Mouse (Mus musculus): ENCODE measurements around the gene Nuak1. TPM values are rescaled to one million over a fixed set of nuclear protein-coding genes. Genes with fewer than 3 reads are reported as not detected.
A peak's percentile ranks its signal among the peaks of the same experiment; 100 is the strongest.

Gene Nuak1
- total and polyA plus RNA-seq, 2 experiments from 2014 or later, result 1.7 to 36.8 TPM

DNA sequence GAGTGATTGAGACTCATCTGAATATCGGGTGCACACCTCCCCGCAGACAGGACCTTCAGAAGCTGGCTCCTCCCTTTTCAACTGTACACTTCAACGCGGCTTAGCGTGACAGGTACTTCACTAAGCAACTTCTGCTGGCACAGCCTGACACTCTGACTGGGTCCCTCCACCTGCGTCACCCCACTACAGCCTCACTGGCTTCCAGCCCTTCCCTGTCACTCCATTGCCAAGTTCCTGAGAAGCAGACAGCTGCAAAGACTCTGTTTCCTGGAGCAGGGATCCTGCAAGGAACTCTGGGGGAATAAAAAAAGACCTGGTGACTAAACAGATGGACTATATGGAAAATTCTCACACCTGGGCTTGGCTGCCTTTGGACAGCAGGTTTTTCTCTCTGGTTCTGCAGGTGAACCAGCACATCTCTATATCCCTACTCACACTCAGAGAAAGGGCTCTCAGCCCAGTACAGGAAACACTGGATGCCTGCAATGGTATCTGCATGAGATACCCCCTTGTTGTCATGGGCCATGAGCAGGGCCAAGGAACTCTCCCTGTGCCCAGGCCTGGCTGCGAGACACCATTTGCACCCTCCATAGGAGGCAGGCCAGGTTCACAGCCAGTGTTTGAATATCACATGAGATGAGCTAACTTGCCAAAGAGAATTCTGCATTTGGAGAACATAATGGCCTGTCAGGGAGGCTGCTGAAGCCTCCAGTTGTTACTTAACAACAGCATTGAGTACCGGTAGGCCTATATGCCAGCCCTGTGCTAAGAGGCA lies 44.3 kb downstream of the Nuak1 start:
- H3K4me2 ChIP-seq (ENCODE audit: low read depth, low read length), result peak overlapping the region; percentile 17; the same call in 1 of the 2 replicates
- TF ChIP-seq CTCF (IDR thresholded peaks at IDR 0.05; ENCODE audit: low read depth) (no peak), EP300 (IDR thresholded peaks at IDR 0.05; ENCODE audit: low read depth) (no peak)
- 37% methylated on average over 8 of the region's 8 CpGs for WGBS
- peak; percentile 91 for DNase-seq (ENCODE audit: low spot score)
- H3K27me3 ChIP-seq (ENCODE audit: control insufficient read depth, insufficient read depth, low read length), result no peaks in the 10 kb centered on the region
- H3K4me3 ChIP-seq (ENCODE audit: low read depth, low read length), result no peak overlapping the region
- no peak overlapping the region; the same call in 1 of the 2 replicates for H3K9ac ChIP-seq (replicated peaks; ENCODE audit: low read depth, low read length)
- H3K27ac ChIP-seq (ENCODE audit: low read depth), result peak overlapping the region; percentile 77
- H3K4me1 ChIP-seq (ENCODE audit: control insufficient read depth, insufficient read depth), result peaks cover 41% of the 10 kb centered on the region
- H3K9me3 ChIP-seq (replicated peaks; ENCODE audit: control insufficient read depth, low read length), result no peaks in the 10 kb centered on the region
- peaks cover 18% of the 10 kb centered on the region for H3K36me3 ChIP-seq (replicated peaks; ENCODE audit: control insufficient read depth, insufficient read depth, low read length)
- peak; percentile 84 for ATAC-seq (ENCODE audit: insufficient read depth, low read depth)

- Histone ChIP-seq H3K9me3 (replicated peaks; ENCODE audit: control insufficient read depth, low read length) (no peaks in the 10 kb centered on the region), H3K27ac (ENCODE audit: low read depth) (peak overlapping the region; percentile 77), H3K4me2 (ENCODE audit: low read depth, low read length) (peak overlapping the region; percentile 17; the same call in 1 of the 2 replicates), H3K4me1 (ENCODE audit: control insufficient read depth, insufficient read depth) (peaks cover 41% of the 10 kb centered on the region), H3K36me3 (replicated peaks; ENCODE audit: control insufficient read depth, insufficient read depth, low read length) (peaks cover 18% of the 10 kb centered on the region), H3K9ac (replicated peaks; ENCODE audit: low read depth, low read length) (no peak overlapping the region), H3K27me3 (ENCODE audit: control insufficient read depth, insufficient read depth, low read length) (no peaks in the 10 kb centered on the region), H3K4me3 (ENCODE audit: low read depth, low read length) (no peak overlapping the region)
- ATAC-seq (ENCODE audit: insufficient read depth, low read depth), result peak; percentile 33; the same call in 1 of the 2 replicates
- 27% methylated on average over 5 of the region's 5 CpGs for WGBS
- TF ChIP-seq CTCF (IDR thresholded peaks at IDR 0.05; ENCODE audit: low read depth) (no peak), EP300 (IDR thresholded peaks at IDR 0.05; ENCODE audit: low read depth) (no peak)
- DNase-seq (ENCODE audit: low spot score), result no peak
These were observed 45.1 kb downstream of the Nuak1 start for GRCm38 (mm10) chr10:84395259-84395658.

- Histone ChIP-seq H3K9me3 (replicated peaks; ENCODE audit: control insufficient read depth, low read length) (no peaks in the 10 kb centered on the region), H3K4me2 (ENCODE audit: low read depth, low read length) (no peak overlapping the region), H3K27ac (ENCODE audit: low read depth) (no peak overlapping the region), H3K4me3 (ENCODE audit: low read depth, low read length) (no peak overlapping the region), H3K9ac (replicated peaks; ENCODE audit: low read depth, low read length) (no peak overlapping the region), H3K4me1 (ENCODE audit: control insufficient read depth, insufficient read depth) (peaks cover 53% of the 10 kb centered on the region), H3K36me3 (replicated peaks; ENCODE audit: control insufficient read depth, insufficient read depth, low read length) (peaks cover 18% of the 10 kb centered on the region), H3K27me3 (ENCODE audit: control insufficient read depth, insufficient read depth, low read length) (no peaks in the 10 kb centered on the region)
- DNase-seq (ENCODE audit: low spot score) (no peak), ATAC-seq (ENCODE audit: insufficient read depth, low read depth) (no peak)
- WGBS, result 67% methylated on average over 12 of the region's 12 CpGs
- TF ChIP-seq EP300 (IDR thresholded peaks at IDR 0.05; ENCODE audit: low read depth) (no peak), CTCF (IDR thresholded peaks at IDR 0.05; ENCODE audit: low read depth) (no peak)
These were observed 46.5 kb downstream of the Nuak1 start for GRCm38 (mm10) chr10:84393881-84394280.

GRCm38 (mm10) chr10:84393405-84393804 lies 47.0 kb downstream of the Nuak1 start:
- no peak for TF ChIP-seq EP300 (IDR thresholded peaks at IDR 0.05; ENCODE audit: low read depth)
- TF ChIP-seq CTCF (IDR thresholded peaks at IDR 0.05; ENCODE audit: low read depth), result no peak
- H3K4me1 ChIP-seq (ENCODE audit: control insufficient read depth, insufficient read depth), result peaks cover 57% of the 10 kb centered on the region
- H3K4me3 ChIP-seq (ENCODE audit: low read depth, low read length), result no peak overlapping the region
- no peak for ATAC-seq (ENCODE audit: insufficient read depth, low read depth)
- no peaks in the 10 kb centered on the region for H3K9me3 ChIP-seq (replicated peaks; ENCODE audit: control insufficient read depth, low read length)
- 64% methylated on average over 9 of the region's 9 CpGs for WGBS
- no peak overlapping the region for H3K27ac ChIP-seq (ENCODE audit: low read depth)
- H3K36me3 ChIP-seq (replicated peaks; ENCODE audit: control insufficient read depth, insufficient read depth, low read length), result peaks cover 18% of the 10 kb centered on the region
- H3K4me2 ChIP-seq (ENCODE audit: low read depth, low read length), result no peak overlapping the region
- no peaks in the 10 kb centered on the region for H3K27me3 ChIP-seq (ENCODE audit: control insufficient read depth, insufficient read depth, low read length)
- H3K9ac ChIP-seq (replicated peaks; ENCODE audit: low read depth, low read length), result no peak overlapping the region
- DNase-seq (ENCODE audit: low spot score), result no peak

- Histone ChIP-seq H3K9ac (replicated peaks; ENCODE audit: low read depth, low read length) (no peak overlapping the region), H3K9me3 (replicated peaks; ENCODE audit: control insufficient read depth, low read length) (no peaks in the 10 kb centered on the region), H3K4me1 (ENCODE audit: control insufficient read depth, insufficient read depth) (peaks cover 61% of the 10 kb centered on the region), H3K36me3 (replicated peaks; ENCODE audit: control insufficient read depth, insufficient read depth, low read length) (peaks cover 18% of the 10 kb centered on the region), H3K27me3 (ENCODE audit: control insufficient read depth, insufficient read depth, low read length) (no peaks in the 10 kb centered on the region), H3K4me2 (ENCODE audit: low read depth, low read length) (no peak overlapping the region), H3K4me3 (ENCODE audit: low read depth, low read length) (no peak overlapping the region), H3K27ac (ENCODE audit: low read depth) (peak overlapping the region; percentile 32; the same call in 1 of the 2 replicates)
- WGBS, result 73% methylated on average over 3 of the region's 3 CpGs
- DNase-seq (ENCODE audit: low spot score) (no peak), ATAC-seq (ENCODE audit: insufficient read depth, low read depth) (no peak)
- TF ChIP-seq CTCF (IDR thresholded peaks at IDR 0.05; ENCODE audit: low read depth), result no peak
- no peak for TF ChIP-seq EP300 (IDR thresholded peaks at IDR 0.05; ENCODE audit: low read depth)
These were observed 47.7 kb downstream of the Nuak1 start for GRCm38 (mm10) chr10:84392723-84393081.
